10 mouse cellular contexts compared by ENCODE assay signal in genomic region chr11:95402196-95402595, GRCm38 (mm10). TPM values are rescaled to one million over a fixed set of nuclear protein-coding genes. Genes with fewer than 3 reads are reported as not detected.
DNase-seq lines count a peak whose midpoint lies in the region; ATAC-seq and TF ChIP-seq lines count a peak whose summit lies in the region.
"Had no signal": no experiment of that assay in that cellular context is flagged by ENCODE, and none has a peak within 500 bp of the region (broad histone marks: within the 10 kb centered on the region; RNA-seq: fewer than 3 reads in every experiment).

No protein-coding gene starts in this region.

- no peaks in the 10 kb centered on the region for H3K9me3 ChIP-seq in forebrain, embryonic 10.5 days
- H3K9me3 ChIP-seq in forebrain, embryonic 16.5 days (ENCODE audit: control insufficient read depth, low read length): no peaks in the 10 kb centered on the region
- no peaks in the 10 kb centered on the region for H3K9me3 ChIP-seq in lung, postnatal 0 days (ENCODE audit: low read length)
- H3K9me3 ChIP-seq: neural tube, embryonic 12.5 days had no signal

- H3K27me3 ChIP-seq in forebrain, embryonic 10.5 days (ENCODE audit: poor library complexity, severe bottlenecking): peaks cover 15% of the 10 kb centered on the region
- H3K27me3 ChIP-seq in forebrain, embryonic 16.5 days (replicated peaks; ENCODE audit: control insufficient read depth, insufficient read depth, low read length): no peaks in the 10 kb centered on the region
- no peaks in the 10 kb centered on the region for H3K27me3 ChIP-seq in lung, postnatal 0 days (replicated peaks; ENCODE audit: insufficient read depth, low read length)
- no peaks in the 10 kb centered on the region for H3K27me3 ChIP-seq in small intestine, adult 2 months (ENCODE audit: control insufficient read depth, insufficient read depth, low read length)
- H3K27me3 ChIP-seq: neural tube, embryonic 12.5 days had no signal

- no peak for TF ChIP-seq EP300 in lung, postnatal 0 days (IDR thresholded peaks at IDR 0.05)

- H3K9ac ChIP-seq in forebrain, embryonic 16.5 days (replicated peaks; ENCODE audit: low read depth, low read length): no peak overlapping the region
- no peak overlapping the region for H3K9ac ChIP-seq in lung, postnatal 0 days (replicated peaks; ENCODE audit: low read depth)
- H3K9ac ChIP-seq: neural tube, embryonic 12.5 days had no signal

- no peak for TF ChIP-seq CTCF in lung, postnatal 0 days (IDR thresholded peaks at IDR 0.05)
- no peak for TF ChIP-seq CTCF in small intestine, adult 2 months (IDR thresholded peaks at IDR 0.05; ENCODE audit: extremely low read depth, insufficient read length, insufficient replicate concordance, low read depth, low read length)

- H3K4me1 ChIP-seq in forebrain, embryonic 10.5 days: peaks cover 31% of the 10 kb centered on the region
- H3K4me1 ChIP-seq in forebrain, embryonic 16.5 days (replicated peaks; ENCODE audit: control insufficient read depth, insufficient read depth, low read length): peaks cover 11% of the 10 kb centered on the region
- 0 out of 2 replicates have a peak, but pooled peaks cover 3% of the 10 kb centered on the region for H3K4me1 ChIP-seq in lung, postnatal 0 days (ENCODE audit: insufficient read depth, low read depth, low read length)
- H3K4me1 ChIP-seq in small intestine, adult 2 months (ENCODE audit: control insufficient read depth, insufficient read depth, insufficient read length, low read length): 0 out of 2 replicates have a peak, but pooled peaks cover 2% of the 10 kb centered on the region
- H3K4me1 ChIP-seq: neural tube, embryonic 12.5 days had no signal

- 17% methylated on average over 5 of the region's 5 CpGs for WGBS in forebrain, embryonic 10.5 days
- WGBS in forebrain, embryonic 16.5 days: 20% methylated on average over 5 of the region's 5 CpGs
- WGBS in lung, postnatal 0 days: 36% methylated on average over 5 of the region's 5 CpGs
- WGBS in small intestine, adult 2 months: 64% methylated on average over 5 of the region's 5 CpGs

- no peak overlapping the region for H3K4me3 ChIP-seq in forebrain, embryonic 10.5 days
- H3K4me3 ChIP-seq in forebrain, embryonic 16.5 days (replicated peaks; ENCODE audit: low read length): no peak overlapping the region
- H3K4me3 ChIP-seq in lung, postnatal 0 days (ENCODE audit: low read depth, low read length): no peak overlapping the region
- no peak overlapping the region for H3K4me3 ChIP-seq in small intestine, adult 2 months (ENCODE audit: low read depth, low read length)
- H3K4me3 ChIP-seq: neural tube, embryonic 12.5 days had no signal

- H3K27ac ChIP-seq in forebrain, embryonic 10.5 days: peak overlapping the region; percentile 64
- H3K27ac ChIP-seq in forebrain, embryonic 16.5 days (ENCODE audit: low read length): no peak overlapping the region
- 0 out of 2 replicates have a peak overlapping the region, but pooled peaks have one; percentile 43 for H3K27ac ChIP-seq in lung, postnatal 0 days (ENCODE audit: low read length)
- peak overlapping the region; percentile 45 for H3K27ac ChIP-seq in small intestine, adult 2 months (ENCODE audit: insufficient read depth, low read depth, low read length)
- H3K27ac ChIP-seq: neural tube, embryonic 12.5 days had no signal

- H3K4me2 ChIP-seq in forebrain, embryonic 16.5 days (ENCODE audit: low read length): no peak overlapping the region
- no peak overlapping the region for H3K4me2 ChIP-seq in lung, postnatal 0 days (replicated peaks; ENCODE audit: low read depth, low read length)
- H3K4me2 ChIP-seq: neural tube, embryonic 12.5 days had no signal

- TF ChIP-seq POLR2A in small intestine, adult 2 months (IDR thresholded peaks at IDR 0.05; ENCODE audit: low read depth, low read length): no peak

- no peak for DNase-seq in forebrain, embryonic 10.5 days (ENCODE audit: extremely low spot score, low spot score)
- DNase-seq in lung, postnatal 0 days (ENCODE audit: low spot score): no peak
- no peak for DNase-seq in lung, postnatal 10 days
- peak; percentile 27 for DNase-seq in embryo, embryonic 11 days
- no peak for DNase-seq in kidney, postnatal 4 days
- DNase-seq in lung, postnatal 4 days: no peak
- DNase-seq: spleen, adult 18-20 months had no signal

- H3K36me3 ChIP-seq in forebrain, embryonic 10.5 days (replicated peaks): no peaks in the 10 kb centered on the region
- H3K36me3 ChIP-seq in forebrain, embryonic 16.5 days (ENCODE audit: control insufficient read depth, insufficient read depth): no peaks in the 10 kb centered on the region
- no peaks in the 10 kb centered on the region for H3K36me3 ChIP-seq in lung, postnatal 0 days (ENCODE audit: insufficient read depth, low read length)
- H3K36me3 ChIP-seq in small intestine, adult 2 months (ENCODE audit: control insufficient read depth, insufficient read depth, low read length): no peaks in the 10 kb centered on the region
- H3K36me3 ChIP-seq: neural tube, embryonic 12.5 days had no signal

- no peak for ATAC-seq in forebrain, embryonic 16.5 days
- ATAC-seq in lung, postnatal 0 days: no peak

RNA-seq across cellular contexts. Expression of gene Spop, which starts 11.7 kb away (rescaled TPM):
- polyA plus RNA-seq in forebrain, embryonic 10.5 days (2016; fragmentation: Nextera tagmentation; extraction: Ambion mirVana): 142 and 145 TPM in 2 replicates
- 252 and 265 TPM in 2 replicates for polyA plus RNA-seq in forebrain, embryonic 16.5 days (2015; fragmentation: Nextera tagmentation; extraction: Ambion mirVana)
- polyA plus RNA-seq in lung, postnatal 0 days (2015; fragmentation: Nextera tagmentation; extraction: Ambion mirVana): 140 and 185 TPM in 2 replicates
- polyA plus RNA-seq in small intestine, adult 2 months (2012; rRNA removed): 23.1 and 65.9 TPM in 2 replicates

RNA-seq across cellular contexts. Expression of gene Slc35b1, which starts 17.7 kb away (rescaled TPM):
- 118 and 119 TPM in 2 replicates for polyA plus RNA-seq in forebrain, embryonic 10.5 days (2016; fragmentation: Nextera tagmentation; extraction: Ambion mirVana)
- polyA plus RNA-seq in forebrain, embryonic 16.5 days (2015; fragmentation: Nextera tagmentation; extraction: Ambion mirVana): 152 and 154 TPM in 2 replicates
- polyA plus RNA-seq in lung, postnatal 0 days (2015; fragmentation: Nextera tagmentation; extraction: Ambion mirVana): 87.3 and 96.8 TPM in 2 replicates
- polyA plus RNA-seq in small intestine, adult 2 months (2012; rRNA removed): 81.9 and 151 TPM in 2 replicates
